Mouse (Mus musculus): ENCODE data around the gene Rdh16f2.
"Not testable (repeated sequence)": the region's sequence is repeated elsewhere in the genome, so short reads cannot be mapped to it uniquely, and the experiment has no call there.

The Rdh16f2 gene

DNA sequence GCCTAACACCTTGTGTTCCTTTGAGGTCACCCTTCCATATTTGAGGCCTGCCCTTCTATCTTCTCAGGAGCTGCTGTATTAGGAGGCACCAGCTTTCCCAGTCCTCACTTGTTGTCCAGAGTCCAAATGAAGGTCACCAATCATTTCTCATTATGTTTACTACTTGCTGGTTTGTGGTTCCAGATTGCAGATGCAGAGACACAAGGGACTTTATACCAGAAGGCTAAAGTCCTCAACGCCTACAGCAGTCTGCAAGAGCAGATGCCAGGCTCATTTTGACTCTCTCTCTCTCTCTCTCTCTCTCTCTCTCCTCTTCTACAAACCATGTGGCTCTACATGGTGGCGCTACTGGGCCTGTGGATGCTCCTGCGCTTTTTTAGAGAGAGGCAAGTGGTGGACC is at the start of gene Rdh16f2:
TSS of gene Rdh16f2 (plus strand) at position 243 of the 400 bp plus-strand sequence.
- no peak for DNase-seq (ENCODE audit: low spot score in 2 of 2)

DNA sequence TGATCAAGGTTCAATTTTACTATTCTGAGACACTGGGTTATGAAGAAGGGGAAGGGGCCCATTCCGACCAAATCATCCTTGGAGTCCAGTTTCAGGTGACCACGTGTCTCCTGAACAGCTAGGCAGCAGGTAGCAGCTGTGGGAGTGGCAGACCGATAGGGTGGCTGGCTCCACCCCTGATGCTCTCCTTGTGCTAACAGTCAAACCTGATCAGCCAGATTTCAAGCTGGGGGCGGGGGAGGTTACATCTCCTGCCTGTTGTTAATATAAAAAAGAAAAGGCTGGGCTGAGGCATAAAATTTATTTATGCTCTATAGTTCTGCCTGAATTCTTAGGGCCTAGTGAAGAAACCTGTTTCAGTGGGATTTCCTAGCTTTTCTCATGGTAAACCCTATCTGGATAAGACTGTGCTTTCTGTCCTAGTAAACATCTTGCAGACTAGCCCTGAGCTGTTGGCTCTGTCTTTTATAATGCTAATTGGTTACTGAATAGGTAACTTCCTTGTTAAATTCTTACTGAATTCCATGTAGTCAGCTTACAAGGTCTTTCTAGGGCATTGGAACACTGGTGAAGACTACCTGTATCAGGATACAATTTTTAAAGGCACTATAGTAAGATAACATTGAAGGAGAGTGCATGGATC is 48.9 kb upstream of the Rdh16f2 start:
- DNase-seq (ENCODE audit: low spot score in 2 of 2): not testable (repeated sequence)

DNA sequence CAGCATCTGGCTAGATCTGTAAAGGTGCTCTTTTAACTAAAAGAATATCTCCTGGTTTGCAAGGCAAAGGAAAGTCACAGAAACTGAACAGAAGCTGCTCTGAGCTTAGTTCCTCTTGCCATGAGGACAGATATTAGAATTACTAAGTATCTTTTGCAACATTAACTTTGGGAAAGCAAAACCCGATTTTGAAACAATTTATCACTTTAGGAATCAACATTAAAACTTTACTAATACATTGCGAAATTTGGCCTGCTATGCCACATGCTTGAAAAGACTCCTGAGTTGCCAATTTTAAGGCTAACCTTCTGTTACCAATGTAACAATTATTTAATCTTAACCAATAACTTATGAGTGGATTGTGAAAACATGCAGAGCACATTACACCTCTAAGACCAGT is 44.5 kb upstream of the Rdh16f2 start:
- DNase-seq (ENCODE audit: low spot score in 2 of 2): not testable (repeated sequence)

DNA sequence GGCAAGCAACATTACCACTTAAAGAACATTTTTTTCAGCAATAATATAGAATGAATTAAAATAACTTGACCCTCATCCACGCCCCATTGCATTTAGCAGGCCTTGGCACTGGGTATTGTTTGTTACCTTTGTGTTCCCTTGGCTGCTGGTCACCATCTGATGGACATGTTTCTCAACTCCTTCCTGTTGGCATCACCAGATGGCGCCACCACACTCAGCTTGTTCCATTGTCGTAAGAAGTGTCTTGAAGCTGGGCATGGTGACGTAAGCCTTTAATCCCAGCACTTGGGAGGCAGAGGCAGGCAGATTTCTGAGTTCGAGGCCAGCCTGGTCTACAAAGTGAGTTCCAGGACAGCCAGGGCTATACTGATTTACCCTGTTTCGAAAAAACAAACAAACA is 40.9 kb upstream of the Rdh16f2 start:
- DNase-seq (ENCODE audit: low spot score in 2 of 2): no peak

DNA sequence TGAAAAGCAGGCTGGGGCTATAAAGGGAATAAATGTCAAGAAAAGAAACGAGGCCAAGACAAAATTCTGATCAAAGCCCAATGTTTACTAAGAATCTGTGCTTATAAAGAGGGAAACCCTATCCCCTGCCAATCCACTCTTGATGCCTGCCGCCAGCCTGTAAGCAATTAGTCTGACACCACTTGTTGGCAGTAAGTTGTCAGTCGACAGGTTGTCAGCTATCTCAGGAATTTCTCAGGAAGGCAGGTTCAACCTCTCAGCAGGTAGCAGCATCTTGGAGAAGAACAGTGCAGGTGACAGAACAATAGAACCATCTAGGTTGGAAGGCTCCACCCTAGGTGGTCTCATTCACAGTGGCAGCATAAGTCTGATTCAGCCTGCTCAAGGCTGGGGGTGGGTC is 37.2 kb upstream of the Rdh16f2 start:
- DNase-seq (ENCODE audit: low spot score in 2 of 2): no peak

DNA sequence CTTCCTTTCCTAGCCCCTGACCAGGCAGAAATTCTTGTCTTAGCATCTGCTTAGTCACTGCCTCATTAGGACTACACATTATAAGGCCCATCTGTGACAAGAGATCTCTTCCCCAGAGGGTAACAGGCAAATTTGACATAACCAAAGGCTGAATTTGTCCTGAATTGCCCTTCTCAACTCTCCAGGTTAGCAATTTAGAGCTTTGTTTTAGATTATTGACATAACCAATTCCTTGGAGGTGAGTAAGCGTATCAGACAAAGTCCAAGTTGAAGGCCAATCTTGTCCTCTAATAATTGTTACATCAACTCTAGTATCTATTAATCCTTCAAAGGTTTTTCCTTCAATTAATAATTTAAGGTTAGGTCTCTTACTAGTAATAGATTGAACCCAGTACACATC is 32.1 kb upstream of the Rdh16f2 start:
- not testable (repeated sequence) for DNase-seq (ENCODE audit: low spot score in 2 of 2)

DNA sequence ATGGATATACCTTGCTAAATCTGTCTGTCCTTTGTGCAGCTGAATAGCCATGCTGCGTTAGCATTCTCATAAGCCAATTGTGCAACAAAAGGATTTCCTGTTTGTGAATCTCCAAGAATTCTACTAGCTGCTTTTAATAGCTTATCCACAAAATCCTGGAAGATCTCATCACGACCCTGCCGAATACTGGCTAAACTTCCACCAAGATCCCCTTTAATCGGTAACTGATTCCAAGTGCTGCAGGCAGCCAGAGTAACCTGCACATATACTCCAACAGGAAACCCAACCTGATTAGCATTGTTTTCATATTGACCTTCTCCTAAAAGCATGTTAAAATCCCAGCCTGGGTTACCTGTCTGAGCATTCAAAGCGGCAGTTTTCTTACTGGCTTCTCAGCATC is 31.0 kb upstream of the Rdh16f2 start:
- DNase-seq (ENCODE audit: low spot score in 2 of 2): no peak

DNA sequence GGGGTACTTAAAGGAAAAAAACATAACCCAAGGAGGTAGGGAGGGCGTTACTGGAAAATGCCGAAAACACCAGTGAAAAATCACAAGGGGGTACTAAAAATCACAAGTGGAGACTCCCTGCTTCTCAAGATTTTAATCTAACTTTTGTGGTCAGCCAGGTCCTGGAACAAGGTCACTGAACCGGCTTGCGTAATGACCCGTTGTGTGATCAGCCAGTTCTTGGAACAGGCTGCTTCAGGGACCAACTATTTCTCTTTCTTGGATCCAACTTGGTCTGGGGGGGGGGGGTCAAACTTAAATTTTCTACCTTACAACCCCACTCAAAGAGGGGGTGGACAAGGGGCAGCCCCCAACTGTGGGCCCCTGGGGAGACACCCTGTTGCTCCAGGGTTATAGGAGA is 28.5 kb upstream of the Rdh16f2 start:
- DNase-seq (ENCODE audit: low spot score in 2 of 2): not testable (repeated sequence)

DNA sequence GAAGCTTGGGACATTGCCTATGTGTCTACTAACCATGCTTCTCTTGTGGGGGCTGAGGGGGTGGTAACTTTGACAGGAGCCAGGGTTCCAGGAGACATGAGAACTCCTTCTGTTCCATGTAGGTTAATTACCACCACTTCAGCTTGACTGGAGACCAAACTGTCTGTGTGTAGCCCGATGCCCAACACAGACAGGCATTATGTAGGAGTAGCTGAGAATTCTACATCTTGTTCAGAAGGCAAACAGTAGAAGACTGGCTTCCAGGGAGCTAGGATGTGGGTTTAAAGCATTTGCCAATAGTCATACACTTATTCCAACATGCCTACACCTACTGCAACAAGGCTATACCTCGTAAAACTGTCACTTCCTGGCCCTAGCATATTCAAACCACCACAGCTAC is 27.7 kb upstream of the Rdh16f2 start:
- no peak for DNase-seq (ENCODE audit: low spot score in 2 of 2)

DNA sequence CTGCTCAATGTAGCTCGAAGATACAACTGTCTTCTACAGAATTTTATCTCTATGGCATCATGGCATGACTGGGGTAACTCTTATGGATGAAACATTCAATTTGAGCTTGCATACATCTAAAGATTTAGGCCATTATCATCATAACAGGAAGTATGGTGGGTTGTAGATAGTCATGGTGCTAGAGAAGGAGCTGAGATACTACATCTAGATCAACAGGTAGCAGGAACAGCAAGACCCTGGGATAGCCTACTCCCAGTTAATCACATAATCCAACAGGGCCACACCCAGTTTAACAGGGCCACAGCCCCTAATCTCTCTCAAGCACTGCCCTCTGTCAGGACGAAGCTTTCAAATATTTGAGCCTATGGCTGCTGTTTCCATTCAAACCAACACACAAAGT is 25.5 kb upstream of the Rdh16f2 start:
- DNase-seq (ENCODE audit: low spot score in 2 of 2): no peak

DNA sequence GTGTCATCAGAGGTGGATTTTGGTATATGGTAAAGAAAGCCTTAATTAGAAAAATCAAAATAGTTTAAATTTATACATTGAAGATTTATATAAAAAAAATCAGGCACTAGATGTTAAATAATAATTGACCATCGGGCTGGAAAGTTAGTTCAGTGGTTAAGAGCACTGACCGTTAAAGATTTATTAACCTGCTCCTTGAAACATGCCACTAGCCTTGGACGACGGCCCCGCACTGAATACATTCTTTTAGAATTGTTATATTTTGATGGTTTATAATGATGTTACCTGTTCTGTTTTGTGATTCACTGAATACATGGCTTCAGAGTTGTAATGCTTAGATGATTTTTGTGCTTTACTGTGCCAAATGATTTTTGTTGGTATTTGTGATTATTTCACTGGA is 20.3 kb upstream of the Rdh16f2 start:
- not testable (repeated sequence) for DNase-seq (ENCODE audit: low spot score in 2 of 2)

DNA sequence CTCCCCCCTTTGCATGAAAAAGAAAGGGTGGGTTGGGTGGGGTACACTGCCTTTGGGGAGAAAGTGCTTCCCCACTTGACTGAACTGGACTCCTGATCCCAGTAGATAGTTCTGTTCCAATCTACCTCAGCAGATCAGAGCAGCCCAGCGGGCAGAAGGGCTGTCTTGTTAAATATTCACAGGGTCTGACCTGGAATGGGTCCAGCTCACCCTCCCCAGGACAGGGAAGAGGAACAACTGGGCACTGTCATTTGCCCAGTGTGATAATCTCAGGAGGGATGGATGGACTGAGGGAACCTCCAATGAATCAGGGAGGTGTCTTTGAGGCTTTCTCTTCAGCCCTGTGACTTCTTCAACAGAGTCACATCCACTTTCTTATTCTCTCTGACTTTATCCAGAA is 18.2 kb upstream of the Rdh16f2 start:
- no peak for DNase-seq (ENCODE audit: low spot score in 2 of 2)

DNA sequence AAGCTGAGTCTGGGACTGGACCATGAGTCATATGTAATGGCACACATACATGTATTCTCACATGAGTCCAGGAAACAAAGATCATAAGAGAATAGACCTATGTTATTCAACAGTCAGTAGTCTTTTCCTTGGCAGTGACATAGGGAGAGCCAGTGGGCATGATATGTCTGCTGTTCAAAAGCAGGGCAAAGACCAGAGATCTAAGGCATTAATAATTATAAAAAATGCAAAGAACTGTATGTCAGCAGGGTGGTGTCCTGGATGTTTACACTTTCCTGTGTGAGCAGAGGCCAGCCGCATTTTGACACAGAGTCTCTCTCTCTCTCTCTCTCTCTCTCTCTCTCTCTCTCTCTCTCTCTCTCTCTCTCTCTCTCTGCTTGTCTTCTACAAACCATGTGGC is 16.6 kb upstream of the Rdh16f2 start, which contains the start of gene Rdh19:
TSS of gene Rdh19 (plus strand) at position 301 of the 400 bp plus-strand sequence.
- DNase-seq (ENCODE audit: low spot score in 2 of 2): no peak

DNA sequence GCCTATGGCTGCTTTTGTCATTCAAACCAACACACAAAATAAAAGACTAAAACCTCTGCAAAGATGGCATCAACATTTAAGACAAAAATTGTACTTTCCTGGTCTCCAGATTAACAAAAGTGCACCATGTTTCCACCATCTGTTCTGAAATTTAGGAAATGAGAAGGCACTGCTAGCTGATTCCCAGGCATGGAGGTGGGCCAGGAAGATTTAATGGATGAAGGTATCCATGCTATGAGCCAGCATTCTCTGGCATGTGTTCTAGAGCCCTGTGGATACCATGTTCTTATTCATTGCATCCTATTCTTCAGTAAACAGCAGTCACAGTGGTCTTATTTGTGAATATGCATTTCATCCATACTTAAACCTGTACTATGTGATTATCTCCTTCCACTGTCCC is 9.9 kb upstream of the Rdh16f2 start:
- no peak for DNase-seq (ENCODE audit: low spot score in 2 of 2)

DNA sequence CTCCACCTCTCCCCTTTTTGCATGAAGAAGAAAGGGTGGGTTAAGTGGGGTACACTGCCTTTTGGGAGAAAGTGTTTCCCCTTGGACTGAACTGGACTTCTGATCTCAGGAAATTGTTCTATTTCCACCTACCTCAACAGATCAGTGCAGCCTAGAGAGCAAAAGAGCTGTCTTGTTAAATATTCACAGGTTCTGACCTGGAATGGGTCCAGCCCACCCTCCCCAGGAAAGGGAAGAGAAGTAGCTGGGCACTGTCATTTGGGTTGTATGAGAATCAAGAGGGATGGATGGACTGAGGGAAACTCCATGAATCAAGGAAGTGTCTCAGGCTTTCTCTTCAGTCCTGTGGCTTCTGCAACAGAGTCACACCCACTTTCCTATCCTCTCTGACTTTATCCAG is 1.3 kb upstream of the Rdh16f2 start:
- DNase-seq (ENCODE audit: low spot score in 2 of 2): no peak

DNA sequence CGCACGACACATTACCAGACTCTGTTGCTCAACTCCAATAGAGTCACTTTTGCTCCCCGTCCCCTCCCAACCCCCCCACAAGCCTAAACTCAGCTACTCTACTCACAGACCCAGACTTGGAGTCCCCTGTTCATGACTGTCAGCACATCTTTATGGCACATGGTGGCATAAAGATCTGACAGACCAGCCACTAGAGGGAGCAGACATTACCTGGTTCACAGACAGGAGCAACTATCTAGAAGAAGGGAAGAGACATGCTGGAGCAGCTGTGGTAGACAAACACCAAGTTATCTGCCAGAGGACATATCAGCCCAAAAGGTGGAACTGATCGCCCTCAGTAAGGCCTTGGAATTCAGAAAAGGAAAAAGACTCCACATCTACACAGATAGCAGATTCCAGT is 6.2 kb downstream of the Rdh16f2 start:
- no peak for DNase-seq (ENCODE audit: low spot score in 2 of 2)

DNA sequence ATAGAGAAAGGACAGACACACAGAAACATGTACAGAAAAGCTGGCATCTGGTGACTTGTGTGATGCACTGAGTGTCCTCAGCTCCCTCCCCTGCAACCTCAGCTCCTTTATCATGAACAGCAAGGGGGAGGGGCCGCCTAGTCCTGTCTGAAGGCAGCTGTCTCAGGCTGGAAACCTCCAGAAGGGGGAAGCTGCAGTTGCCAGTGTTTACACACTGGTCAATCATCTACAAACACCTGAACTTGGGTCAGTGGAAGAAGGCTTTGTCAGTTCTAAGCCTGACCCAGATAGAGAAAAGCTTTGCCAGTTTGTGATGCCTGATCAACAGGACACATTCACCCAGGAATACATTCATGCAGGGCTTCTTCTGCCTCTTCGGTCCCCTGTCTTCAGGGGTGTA is 11.4 kb downstream of the Rdh16f2 start:
- DNase-seq (ENCODE audit: low spot score in 2 of 2): no peak

DNA sequence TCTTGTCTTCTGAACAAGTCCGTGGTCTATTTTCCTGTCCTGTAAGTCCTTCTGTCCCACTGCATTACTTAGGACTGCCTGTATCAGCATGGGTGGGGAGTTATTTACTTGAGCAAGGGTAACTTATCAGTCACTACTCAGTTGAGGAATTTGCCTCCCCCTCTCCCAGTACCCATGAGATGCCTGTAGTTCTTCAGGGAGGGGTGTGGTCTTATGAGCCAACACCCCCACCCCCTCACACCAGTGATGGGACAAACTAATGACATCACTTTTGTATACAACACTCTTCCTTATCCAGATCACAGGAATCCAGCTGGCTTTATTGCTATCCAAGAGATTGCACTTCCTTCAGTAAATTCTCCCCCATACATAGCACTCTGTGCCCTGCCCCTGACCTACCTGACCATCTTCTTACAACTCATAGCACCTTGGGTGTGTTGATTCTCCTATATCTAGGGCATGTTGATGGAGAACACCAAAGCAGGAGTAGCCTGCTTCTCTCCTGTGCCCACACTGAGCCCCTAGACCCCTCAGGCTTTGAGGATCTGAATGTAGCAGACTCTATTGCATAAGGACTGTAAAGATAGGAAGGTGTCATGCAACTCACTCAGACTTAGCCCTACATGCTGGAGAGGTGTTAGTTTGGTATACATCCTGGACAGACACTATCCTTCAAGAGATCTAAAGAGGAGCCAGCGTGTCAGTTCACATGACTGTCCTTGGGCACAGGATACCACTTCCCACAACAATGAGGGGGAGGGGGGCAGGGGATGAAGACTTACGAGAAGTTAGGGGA is 12.2 kb downstream of the Rdh16f2 start:
- DNase-seq (ENCODE audit: low spot score in 2 of 2): no peak

DNA sequence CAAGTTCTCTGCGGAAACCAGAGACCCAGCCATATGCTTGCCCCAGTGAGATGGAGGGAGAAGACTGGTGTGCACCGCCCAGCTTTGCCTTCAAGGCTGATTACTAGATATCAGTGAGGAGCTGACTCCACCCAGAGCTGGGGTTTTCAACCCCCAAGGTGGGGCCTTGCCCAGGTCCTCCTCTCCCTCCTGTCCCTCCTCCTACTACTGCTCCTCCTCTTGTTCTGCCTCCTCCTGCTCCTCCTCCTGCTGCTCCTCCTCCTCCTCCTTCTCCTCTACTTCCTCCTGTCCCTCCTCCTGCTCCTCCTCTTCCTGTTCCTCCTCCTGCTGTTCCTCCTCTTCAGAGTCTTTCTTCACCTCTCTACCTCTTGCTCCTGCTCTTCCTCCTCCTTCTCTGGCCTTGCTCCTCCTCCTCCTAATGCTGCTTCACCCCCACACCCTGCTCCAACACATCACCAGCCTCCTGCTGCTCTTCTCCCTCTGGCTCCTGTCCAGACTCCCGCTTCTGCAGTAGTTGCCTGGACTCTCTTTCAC is 12.9 kb downstream of the Rdh16f2 start:
- no peak for DNase-seq (ENCODE audit: low spot score in 2 of 2)

DNA sequence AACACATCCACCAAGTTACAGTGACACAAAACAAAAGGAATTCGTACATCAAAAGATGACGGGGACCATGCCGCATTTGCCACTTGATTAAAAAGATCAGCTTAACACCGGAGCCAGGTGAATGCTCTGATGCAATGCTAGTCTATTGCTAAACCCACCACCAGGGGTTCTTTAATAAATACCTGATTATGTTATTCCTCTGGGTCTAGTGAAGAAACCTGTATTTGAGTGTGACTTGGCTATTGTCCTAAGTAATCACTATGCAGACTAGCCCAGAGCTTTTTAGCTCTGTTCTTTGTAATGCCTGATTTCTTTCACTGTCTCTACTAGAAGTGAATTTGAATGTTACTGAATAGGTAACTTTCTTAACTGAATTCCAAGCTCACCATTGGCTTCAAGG is 14.8 kb downstream of the Rdh16f2 start:
- DNase-seq (ENCODE audit: low spot score in 2 of 2): no peak

DNA sequence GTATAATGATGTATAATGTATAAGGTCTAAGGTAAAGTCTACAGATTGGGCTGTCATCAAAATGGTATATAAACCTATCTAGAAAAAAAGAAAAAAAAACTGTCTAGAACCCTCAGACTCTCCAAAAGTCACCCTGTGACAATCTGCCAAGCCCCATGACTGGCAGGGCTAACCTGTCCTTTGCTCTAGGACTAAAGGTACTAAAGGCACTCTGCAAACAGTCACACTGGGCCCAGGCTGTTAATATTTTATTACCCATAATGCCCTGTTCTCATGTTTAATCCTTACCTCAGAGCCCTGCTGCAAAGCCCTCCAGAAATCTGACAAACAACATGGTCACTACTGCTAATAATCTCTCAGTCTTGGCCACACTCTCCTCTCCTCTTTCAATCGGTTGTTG is 20.3 kb downstream of the Rdh16f2 start:
- no peak for DNase-seq (ENCODE audit: low spot score in 2 of 2)

DNA sequence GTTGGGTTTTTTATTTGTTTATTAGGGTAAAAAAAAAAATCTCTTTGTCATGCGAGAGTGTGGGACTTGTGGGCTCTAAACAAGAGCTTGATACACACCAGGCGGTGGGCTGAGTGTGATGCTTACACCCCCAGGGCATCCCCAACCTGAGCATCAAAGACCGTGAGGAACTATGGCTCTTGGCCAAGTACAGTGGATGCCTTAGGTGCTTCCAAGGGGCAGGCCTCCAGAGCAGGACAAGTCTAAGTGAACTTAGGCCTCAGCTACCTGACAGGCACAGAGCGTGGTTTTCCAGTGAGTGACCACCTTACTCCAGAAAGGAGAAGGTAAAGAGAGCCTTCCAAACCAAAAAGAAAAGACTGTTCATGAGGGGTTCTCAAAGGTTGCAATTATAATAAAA is 20.7 kb downstream of the Rdh16f2 start:
- DNase-seq (ENCODE audit: low spot score in 2 of 2): no peak

DNA sequence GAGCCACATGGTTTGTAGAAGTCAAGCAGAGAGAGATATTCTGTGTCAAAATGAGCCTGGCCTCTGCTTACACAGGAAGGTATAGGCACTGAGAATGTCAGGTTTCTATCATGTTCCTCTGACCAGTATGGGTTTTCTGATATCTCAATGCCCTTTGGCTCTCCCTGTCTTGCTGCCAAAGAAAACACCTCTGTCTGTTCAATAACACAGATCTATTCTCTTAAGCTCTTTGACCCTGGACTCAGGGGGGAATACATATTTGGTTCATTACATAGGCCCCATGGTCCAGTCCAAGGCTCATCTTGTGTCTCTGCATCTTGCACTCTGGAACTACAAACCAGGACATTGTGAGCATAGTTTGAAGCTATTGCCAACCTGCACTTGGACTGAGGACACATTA is 22.3 kb downstream of the Rdh16f2 start, which contains the start of gene Rdh7:
TSS of gene Rdh7 (minus strand) at position 213 of the 400 bp plus-strand sequence.
- DNase-seq (ENCODE audit: low spot score in 2 of 2): no peak

Data from spleen, postnatal 4 days (tissue).